Mouse (Mus musculus) stomach, embryonic 16.5 days (tissue): ENCODE data around the gene Mapkapk5. TPM values are rescaled to one million over a fixed set of nuclear protein-coding genes. Genes with fewer than 3 reads are reported as not detected.

Source experiments
- ATAC-seq: fragments of 200-750 bp; cut with Nextera tagmentation; 2 replicates; pipeline ENCODE4 v1.8.0; 2017; ENCODE audit warnings: moderate number of reproducible peaks, moderate TSS enrichment; ENCODE audit not compliant: insufficient read depth, low FRiP score
- H3K27ac ChIP-seq: fragments of 300-500 bp; sonication (generic); 2 replicates; pipeline ENCODE4 v1.5.1; 2014; ENCODE audit warnings: low read length
- H3K27me3 ChIP-seq: fragments of 300-500 bp; sonication (generic); 2 replicates; pipeline ENCODE4 v1.6.1; 2014; ENCODE audit warnings: low read length, control low read depth, mixed read lengths; ENCODE audit not compliant: control insufficient read depth, insufficient read depth
- H3K36me3 ChIP-seq: fragments of 300-500 bp; sonication (generic); 2 replicates; pipeline ENCODE4 v1.6.1; 2014; ENCODE audit warnings: low read length; ENCODE audit not compliant: control insufficient read depth, insufficient read depth
- H3K4me1 ChIP-seq: fragments of 300-500 bp; sonication (generic); 2 replicates; pipeline ENCODE4 v1.6.1; 2014; ENCODE audit warnings: low read length, control low read depth, mixed read lengths; ENCODE audit not compliant: control insufficient read depth, insufficient read depth
- H3K4me2 ChIP-seq: fragments of 300-500 bp; sonication (generic); 2 replicates; pipeline ENCODE4 v1.6.1; 2014; ENCODE audit warnings: low read depth, low read length, mixed read lengths
- H3K4me3 ChIP-seq: fragments of 300-500 bp; sonication (generic); replicated peaks from 2 replicates; pipeline ENCODE4 v1.5.1; 2014; ENCODE audit warnings: mild to moderate bottlenecking, low read length
- H3K9ac ChIP-seq: fragments of 300-500 bp; sonication (generic); 2 replicates; pipeline ENCODE4 v1.6.1; 2014; ENCODE audit warnings: low read length
- H3K9me3 ChIP-seq: fragments of 300-500 bp; sonication (generic); replicated peaks from 2 replicates; pipeline ENCODE4 v1.6.1; 2016; ENCODE audit warnings: low read length, control low read depth; ENCODE audit not compliant: control insufficient read depth
- WGBS: fragments of 180-500 bp; shearing (Covaris S2); extraction: QIAGEN DNeasy Blood & Tissue Kit; methylation state at CpG from one replicate; pipeline ENCODE4 v1.1.7; 2014; 5-methylcytosine and 5-hydroxymethylcytosine counted together
- polyA plus RNA-seq: library from polyadenylated mRNA; unstranded; fragments of >200 nt; fragmentation: Nextera tagmentation; extraction: Ambion mirVana; gene quantifications from 2 replicates; pipeline ENCODE4 v1.2.1, GENCODE M21; 2015

The Mapkapk5 gene
- polyA plus RNA-seq, 1 experiment from 2014 or later = 44.3 TPM

GRCm38 (mm10) chr5:121586400-121587039 lies 40.8 kb upstream of the Mapkapk5 start:
- no peaks in the 10 kb centered on the region for H3K27me3 ChIP-seq
- H3K36me3 ChIP-seq = no peaks in the 10 kb centered on the region
- no peak overlapping the region; the same call in 1 of the 2 replicates for H3K4me2 ChIP-seq
- 0 out of 2 replicates have a peak, but pooled peaks have one; percentile 18 for ATAC-seq
- H3K9ac ChIP-seq = no peak overlapping the region
- peaks cover 21% of the 10 kb centered on the region for H3K4me1 ChIP-seq
- no peaks in the 10 kb centered on the region for H3K9me3 ChIP-seq
- H3K4me3 ChIP-seq = no peak overlapping the region
- peak overlapping the region; percentile 66 for H3K27ac ChIP-seq
- 37% methylated on average over 6 of the region's 6 CpGs for WGBS

- Histone ChIP-seq H3K9me3 (no peaks in the 10 kb centered on the region), H3K4me1 (peaks cover 21% of the 10 kb centered on the region), H3K27me3 (no peaks in the 10 kb centered on the region), H3K4me3 (no peak overlapping the region), H3K27ac (peak overlapping the region; percentile 66), H3K36me3 (no peaks in the 10 kb centered on the region), H3K4me2 (no peak overlapping the region), H3K9ac (no peak overlapping the region)
- ATAC-seq = no peak
- WGBS = 90% methylated on average over 5 of the region's 5 CpGs
These were observed 40.0 kb upstream of the Mapkapk5 start for GRCm38 (mm10) chr5:121585699-121586098.

- no peak overlapping the region for H3K9ac ChIP-seq
- 88% methylated on average over 10 of the region's 10 CpGs for WGBS
- H3K27me3 ChIP-seq = no peaks in the 10 kb centered on the region
- no peak overlapping the region for H3K4me2 ChIP-seq
- H3K9me3 ChIP-seq = no peaks in the 10 kb centered on the region
- no peak overlapping the region for H3K27ac ChIP-seq
- no peaks in the 10 kb centered on the region for H3K36me3 ChIP-seq
- no peak for ATAC-seq
- H3K4me1 ChIP-seq = peaks cover 21% of the 10 kb centered on the region
- H3K4me3 ChIP-seq = no peak overlapping the region
These were observed 39.3 kb upstream of the Mapkapk5 start for GRCm38 (mm10) chr5:121585005-121585404.

DNA sequence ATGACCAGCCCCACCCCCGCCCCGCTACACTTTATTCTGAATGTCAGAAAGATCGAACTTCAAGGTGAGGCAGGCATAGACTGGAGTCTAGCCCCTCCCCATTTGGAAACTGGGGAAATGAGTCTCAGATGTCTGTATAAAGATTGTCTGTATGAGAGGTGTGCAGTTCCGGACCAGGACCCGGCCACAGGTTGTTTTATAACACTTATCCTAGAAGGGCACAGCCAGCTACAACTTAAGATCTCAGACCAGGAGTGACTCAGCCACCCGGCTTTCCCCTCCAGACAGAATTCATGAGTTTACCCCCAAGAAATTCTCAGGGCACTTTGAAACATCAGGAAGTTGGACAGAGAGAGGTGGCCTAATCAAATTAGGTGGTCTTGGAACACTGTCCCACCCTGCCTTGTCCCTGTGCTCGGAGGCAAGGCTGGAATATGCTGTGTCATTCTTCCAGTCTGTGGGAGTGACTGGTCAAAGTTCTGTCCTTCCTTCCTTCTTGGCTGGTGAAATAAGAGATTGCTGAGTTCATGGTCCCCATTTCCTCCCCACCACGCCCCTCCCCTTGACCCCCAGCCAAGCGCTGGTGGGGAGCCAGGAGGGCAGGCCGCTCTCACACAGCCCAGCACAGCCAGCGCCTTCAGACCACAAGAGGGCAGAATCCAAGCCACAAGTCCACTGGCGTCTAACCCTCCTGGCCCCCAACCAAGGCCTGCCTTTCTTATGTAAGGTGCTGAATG lies 38.2 kb upstream of the Mapkapk5 start:
- 46% methylated on average over 12 of the region's 12 CpGs for WGBS
- ATAC-seq = peak; percentile 89
- H3K27me3 ChIP-seq = no peaks in the 10 kb centered on the region
- H3K4me3 ChIP-seq = no peak overlapping the region
- peak overlapping the region; percentile 70 for H3K27ac ChIP-seq
- H3K9me3 ChIP-seq = no peaks in the 10 kb centered on the region
- H3K9ac ChIP-seq = no peak overlapping the region
- H3K4me2 ChIP-seq = 0 out of 2 replicates have a peak overlapping the region, but pooled peaks have one; percentile 7
- no peaks in the 10 kb centered on the region; the same call in 1 of the 2 replicates for H3K36me3 ChIP-seq
- H3K4me1 ChIP-seq = peaks cover 21% of the 10 kb centered on the region

GRCm38 (mm10) chr5:121581945-121582344 lies 36.2 kb upstream of the Mapkapk5 start:
- WGBS = 91% methylated on average over 8 of the region's 8 CpGs
- H3K4me1 ChIP-seq = peaks cover 15% of the 10 kb centered on the region; the same call in 1 of the 2 replicates
- no peaks in the 10 kb centered on the region; the same call in 1 of the 2 replicates for H3K36me3 ChIP-seq
- H3K4me2 ChIP-seq = no peak overlapping the region
- H3K27ac ChIP-seq = no peak overlapping the region
- H3K27me3 ChIP-seq = no peaks in the 10 kb centered on the region
- ATAC-seq = no peak
- H3K9ac ChIP-seq = no peak overlapping the region
- no peak overlapping the region for H3K4me3 ChIP-seq
- H3K9me3 ChIP-seq = no peaks in the 10 kb centered on the region

DNA sequence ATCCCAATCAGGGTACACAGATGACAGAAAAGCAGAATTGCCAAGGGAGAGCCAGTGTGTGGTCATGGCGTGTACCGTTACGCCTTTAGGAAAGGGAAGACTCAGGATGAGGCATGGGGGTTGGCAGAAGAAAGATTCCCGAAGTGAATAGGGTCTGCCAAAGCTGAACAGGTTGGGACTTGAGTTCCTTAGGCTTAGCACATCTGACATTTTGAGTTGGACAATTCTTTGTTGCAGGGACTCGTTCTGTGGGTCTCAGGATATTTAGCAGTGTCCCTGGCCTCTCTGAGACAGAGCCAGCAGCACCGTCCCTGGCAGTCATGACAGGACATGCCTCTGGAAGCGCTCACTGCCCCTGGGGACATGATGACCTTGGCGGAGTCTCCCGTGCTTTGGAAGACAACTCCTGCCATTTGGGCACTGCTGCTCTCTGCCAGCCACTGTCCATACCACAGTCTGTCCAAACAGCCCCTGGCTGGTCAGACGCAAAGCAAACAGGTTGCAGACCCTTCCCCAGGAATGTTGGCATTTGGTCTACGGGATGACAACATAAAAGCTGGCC lies 31.3 kb upstream of the Mapkapk5 start:
- H3K4me2 ChIP-seq = no peak overlapping the region

DNA sequence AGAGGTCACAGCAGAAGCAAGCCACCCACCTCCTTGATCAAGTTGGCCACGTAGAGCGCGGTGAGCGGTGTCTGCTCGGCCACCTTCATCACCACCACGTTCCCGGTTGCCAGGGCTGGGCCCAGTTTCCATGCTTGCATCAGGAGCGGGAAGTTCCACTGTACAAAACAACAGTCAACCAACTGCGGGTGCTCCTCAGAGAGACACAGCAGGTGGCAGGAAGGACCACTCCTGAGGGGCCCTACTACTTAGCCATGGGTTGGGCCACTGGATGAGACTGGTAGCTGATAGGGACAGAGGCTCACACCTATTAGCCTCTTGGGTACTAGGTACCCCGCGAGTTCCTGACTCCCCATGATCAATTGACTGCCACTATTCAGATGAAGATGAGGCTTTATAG lies 30.2 kb upstream of the Mapkapk5 start:
- no peaks in the 10 kb centered on the region for H3K4me1 ChIP-seq
- no peak for ATAC-seq
- no peak overlapping the region for H3K9ac ChIP-seq
- no peaks in the 10 kb centered on the region for H3K27me3 ChIP-seq
- no peaks in the 10 kb centered on the region; the same call in 1 of the 2 replicates for H3K36me3 ChIP-seq
- WGBS = 93% methylated on average over 11 of the region's 11 CpGs
- no peak overlapping the region for H3K4me2 ChIP-seq
- no peak overlapping the region for H3K27ac ChIP-seq
- no peaks in the 10 kb centered on the region for H3K9me3 ChIP-seq
- H3K4me3 ChIP-seq = no peak overlapping the region

More for the DNA sequence above, 31.3 kb upstream of the Mapkapk5 start:
- no peak overlapping the region for H3K9ac ChIP-seq
- WGBS = 82% methylated on average over 11 of the region's 11 CpGs
- ATAC-seq = no peak
- no peaks in the 10 kb centered on the region for H3K4me1 ChIP-seq
- H3K9me3 ChIP-seq = no peaks in the 10 kb centered on the region
- H3K27ac ChIP-seq = no peak overlapping the region
- no peak overlapping the region for H3K4me3 ChIP-seq
- no peaks in the 10 kb centered on the region for H3K27me3 ChIP-seq
- H3K36me3 ChIP-seq = no peaks in the 10 kb centered on the region; the same call in 1 of the 2 replicates

GRCm38 (mm10) chr5:121574145-121574544 lies 28.4 kb upstream of the Mapkapk5 start:
- H3K9ac ChIP-seq = no peak overlapping the region
- H3K4me2 ChIP-seq = no peak overlapping the region
- H3K36me3 ChIP-seq = no peaks in the 10 kb centered on the region; the same call in 1 of the 2 replicates
- no peaks in the 10 kb centered on the region for H3K9me3 ChIP-seq
- ATAC-seq = no peak
- H3K27me3 ChIP-seq = no peaks in the 10 kb centered on the region
- no peak overlapping the region for H3K4me3 ChIP-seq
- no peak overlapping the region for H3K27ac ChIP-seq
- WGBS = 89% methylated on average over 13 of the region's 13 CpGs
- no peaks in the 10 kb centered on the region for H3K4me1 ChIP-seq

- H3K27me3 ChIP-seq = no peaks in the 10 kb centered on the region
- H3K9me3 ChIP-seq = no peaks in the 10 kb centered on the region
- H3K36me3 ChIP-seq = no peaks in the 10 kb centered on the region
- no peak overlapping the region for H3K4me3 ChIP-seq
- no peaks in the 10 kb centered on the region for H3K4me1 ChIP-seq
- no peak for ATAC-seq
- no peak overlapping the region for H3K4me2 ChIP-seq
- no peak overlapping the region for H3K9ac ChIP-seq
- 44% methylated on average over 1 of the region's 1 CpGs for WGBS
- H3K27ac ChIP-seq = no peak overlapping the region
These were observed 25.1 kb upstream of the Mapkapk5 start for GRCm38 (mm10) chr5:121570787-121571186.
